Mouse (Mus musculus) layer of hippocampus, postnatal 14 days (tissue): Measurements from ENCODE around the gene Cyp2c66. TPM values are rescaled to one million over a fixed set of nuclear protein-coding genes. Genes with fewer than 3 reads are reported as not detected.
"Not testable (repeated sequence)": the region's sequence is repeated elsewhere in the genome, so short reads cannot be mapped to it uniquely, and the experiment has no call there.

Experiments
- DNase-seq, 2 experiments: peaks; one replicate each; pipeline ENCODE4 v3.0.0; 2021 to 2022; ENCODE audit warnings: low spot score in 2 of 2, mixed read lengths in 1 of 2
- long read RNA-seq, 2 experiments: library from polyadenylated mRNA; stranded (forward); transcript quantifications; one replicate each; pipeline ENCODE4 v2.0.0; 2021
- total RNA-seq, 2 experiments: library from RNA; stranded (reverse); gene quantifications; 2 replicates each; pipeline ENCODE4 v1.2.3; 2021

Cyp2c66 gene
- total RNA-seq: not detected
- long read RNA-seq, experiment 1: 0 reads
- long read RNA-seq, experiment 2: 0 reads

DNA sequence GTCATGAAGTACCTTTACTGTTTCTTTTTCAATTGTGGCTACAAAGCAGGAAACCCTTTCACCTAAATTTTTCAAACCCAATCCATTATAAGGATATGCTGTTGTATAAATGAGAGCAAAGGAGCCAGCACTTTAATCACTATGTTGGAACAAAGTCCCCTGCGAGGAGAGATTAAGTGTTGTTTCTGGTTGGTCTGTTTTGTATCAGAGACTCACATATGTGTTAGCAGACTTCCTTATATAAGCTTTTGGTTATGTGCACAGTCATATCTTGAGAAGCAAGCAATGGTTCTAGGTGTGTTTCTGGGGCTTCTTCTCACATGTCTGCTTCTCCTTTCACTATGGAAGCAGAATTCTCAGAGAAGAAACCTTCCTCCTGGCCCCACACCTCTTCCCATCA, at the start of gene Cyp2c66:
Cyp2c66 (plus strand) TSS at position 255 of the 400 bp plus-strand sequence.
- no peak for DNase-seq

DNA sequence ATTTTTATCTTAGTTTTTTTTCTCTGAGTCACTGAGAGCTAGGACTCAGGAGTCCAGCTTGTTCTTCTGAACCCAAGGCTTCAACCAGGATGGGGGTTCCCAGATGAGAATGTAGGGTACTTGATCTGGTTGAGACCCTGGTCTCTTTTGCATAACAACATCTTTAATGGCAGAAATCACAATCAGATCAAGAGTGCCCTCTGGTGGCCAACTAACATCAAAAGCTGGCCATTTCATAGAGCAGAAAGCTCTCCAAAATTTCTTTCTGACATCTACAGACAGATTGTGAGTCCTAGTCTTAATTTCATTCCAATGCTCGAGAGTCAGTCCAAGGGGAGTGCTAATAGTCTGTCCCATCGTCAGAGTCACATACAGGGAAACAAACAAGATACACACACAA, 14.9 kb upstream of the Cyp2c66 start:
- DNase-seq: not testable (repeated sequence)

DNA sequence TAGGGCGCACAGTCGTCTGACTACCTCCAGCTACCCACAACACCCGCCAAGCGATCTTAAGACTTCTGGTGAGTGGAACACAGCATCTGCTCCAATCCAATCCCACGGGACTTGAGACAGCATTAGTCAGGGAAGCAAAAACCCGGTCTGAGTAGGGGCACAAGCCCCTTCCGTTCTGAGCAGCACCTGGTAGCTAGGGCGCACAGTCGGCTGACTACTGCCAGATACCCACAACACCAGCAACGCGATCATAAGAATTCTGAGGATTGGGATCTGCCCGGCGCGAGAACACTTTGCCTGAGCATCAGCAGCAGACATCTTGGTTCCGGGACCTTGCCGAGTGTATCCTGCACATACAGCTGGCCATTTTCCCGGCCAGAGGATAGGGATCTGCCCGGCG, 43.1 kb downstream of the Cyp2c66 start:
- DNase-seq: not testable (repeated sequence)

Other genes starting within 250 kb of the Cyp2c66 start
- gene Hells, start 183.0 kb upstream of the Cyp2c66 start, total RNA-seq: 1 to 10 TPM; 4.3 to 5.5 TPM
- under 1 TPM; 0.19 to 0.21 TPM for gene Cyp2c55, start 106.9 kb upstream of the Cyp2c66 start, total RNA-seq
- not detected for gene Cyp2c65, start 52.9 kb upstream of the Cyp2c66 start, total RNA-seq
- gene Cyp2c29, start 155.5 kb downstream of the Cyp2c66 start, total RNA-seq: not detected